Mouse (Mus musculus) neutrophil, adult 5-6 weeks (primary cell): ENCODE results near the gene Aurkc. TPM values are rescaled to one million over a fixed set of nuclear protein-coding genes. Genes with fewer than 3 reads are reported as not detected.
"Not testable (repeated sequence)": the region's sequence is repeated elsewhere in the genome, so short reads cannot be mapped to it uniquely, and the experiment has no call there.

ENCODE experiments used
- ATAC-seq: fragments of 151-379, 151-347 bp; 2 replicates; pipeline ENCODE4 v1.8.0; 2017; ENCODE audit warnings: mild to moderate bottlenecking, moderate TSS enrichment; ENCODE audit not compliant: insufficient number of reproducible peaks, poor library complexity, low FRiP score, severe bottlenecking; ENCODE audit errors: extremely low read depth
- total RNA-seq: library from RNA; stranded (forward); fragments of 200-1000 nt; gene quantifications from 2 replicates; pipeline ENCODE4 v1.2.3, GENCODE M21; 2017

Aurkc gene
- 0.58 TPM in 1 of 2 replicates, not detected in the other for total RNA-seq

DNA sequence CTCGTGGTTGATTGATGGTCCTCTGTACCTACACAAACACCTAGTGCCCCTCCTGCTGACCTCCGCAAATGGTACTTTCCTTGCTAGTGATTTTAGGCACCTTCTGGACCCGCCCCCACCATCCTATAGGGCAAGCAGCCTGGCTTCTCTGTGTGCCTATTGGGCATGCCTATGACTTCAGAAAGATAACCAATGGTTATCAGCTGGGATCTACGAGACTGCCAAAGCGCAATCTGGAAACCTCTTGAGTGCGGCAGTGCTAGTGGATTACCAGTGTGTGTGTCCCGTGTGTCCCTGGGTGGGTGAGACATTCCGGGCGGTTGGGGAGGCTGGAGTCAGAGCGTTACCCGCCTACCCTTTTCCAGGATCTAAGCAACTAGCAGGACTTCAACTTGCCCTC lies at the start of gene Aurkc:
Gene Aurkc, plus strand, starts transcription at position 50 of the 400 bp plus-strand sequence.
- not testable (repeated sequence) for ATAC-seq

DNA sequence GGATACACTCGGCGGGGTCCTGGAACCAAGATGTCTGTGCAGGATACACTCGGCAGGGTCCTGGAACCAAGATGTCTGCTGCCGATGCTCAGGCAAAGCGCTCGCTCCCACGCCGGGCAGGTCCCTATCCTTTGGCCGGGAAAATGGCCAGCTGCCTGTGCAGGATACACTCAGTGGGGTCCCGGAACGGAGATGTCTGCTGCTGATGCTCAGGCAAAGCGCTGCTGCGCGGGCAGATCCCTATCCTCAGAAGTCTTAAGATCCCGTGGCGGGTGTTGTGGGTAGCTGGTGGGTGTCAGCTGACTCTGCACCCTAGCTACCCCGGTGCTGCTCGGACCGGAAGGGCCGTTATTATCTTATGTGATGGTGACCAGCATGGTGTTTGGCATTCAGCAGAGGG lies 47.0 kb upstream of the Aurkc start:
- not testable (repeated sequence) for ATAC-seq

DNA sequence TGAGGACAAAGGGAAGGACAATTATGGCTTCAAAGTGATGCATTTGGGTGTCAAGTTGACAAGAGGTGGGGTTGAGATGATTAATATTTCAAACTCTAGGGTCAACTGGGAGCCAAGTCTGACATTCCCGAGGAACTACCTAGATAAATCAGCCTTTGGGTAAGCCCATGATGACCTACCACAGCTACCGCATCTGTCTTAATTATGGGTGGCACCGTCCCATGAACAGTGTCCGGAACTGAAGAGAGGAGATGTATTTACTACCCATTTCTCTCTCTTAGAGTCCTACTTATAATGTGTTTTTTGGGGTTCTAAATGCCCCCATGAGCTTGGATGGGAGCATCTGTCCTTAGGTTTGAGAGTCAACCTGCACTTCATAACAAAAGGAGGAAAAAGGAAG lies 38.5 kb upstream of the Aurkc start:
- no peak for ATAC-seq

DNA sequence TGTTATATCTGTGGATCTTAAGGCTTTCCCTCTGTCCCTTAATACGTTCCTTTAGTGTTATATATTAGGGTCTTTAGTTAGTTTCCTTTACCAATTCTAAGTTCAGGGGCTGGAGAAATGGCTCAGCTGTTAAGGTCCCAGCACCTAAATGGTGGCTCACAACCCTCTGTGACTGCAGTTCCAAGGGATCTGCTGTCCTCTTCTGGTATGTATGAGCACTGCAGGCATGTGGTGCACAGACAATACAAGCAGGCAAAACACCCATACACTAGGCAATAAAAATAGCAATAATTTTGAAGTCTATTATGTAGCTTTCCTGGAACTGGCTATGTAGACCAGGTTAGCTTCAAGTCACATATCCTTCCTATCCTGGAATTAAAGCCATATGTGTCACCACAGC lies 36.5 kb upstream of the Aurkc start:
- ATAC-seq: no peak

DNA sequence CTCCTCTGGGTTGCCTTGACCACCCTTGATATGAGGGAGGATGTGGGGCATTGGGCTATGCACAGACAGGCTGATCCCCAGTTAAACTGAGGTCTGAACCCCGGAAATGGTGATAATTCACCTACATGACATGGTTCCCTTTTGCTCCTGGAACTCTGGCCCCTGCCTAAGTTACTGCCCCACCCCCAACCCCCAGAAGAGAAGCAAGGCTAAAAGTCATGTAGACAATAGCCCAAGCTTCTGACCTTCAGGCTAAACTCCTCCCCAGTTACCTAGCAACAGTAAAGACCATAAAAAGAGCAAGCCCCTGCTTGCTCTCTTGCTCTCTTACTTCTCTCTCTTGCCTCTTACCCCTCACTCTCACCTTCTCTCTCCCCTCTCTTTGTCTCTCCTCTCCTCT lies 21.5 kb upstream of the Aurkc start:
- ATAC-seq: no peak

DNA sequence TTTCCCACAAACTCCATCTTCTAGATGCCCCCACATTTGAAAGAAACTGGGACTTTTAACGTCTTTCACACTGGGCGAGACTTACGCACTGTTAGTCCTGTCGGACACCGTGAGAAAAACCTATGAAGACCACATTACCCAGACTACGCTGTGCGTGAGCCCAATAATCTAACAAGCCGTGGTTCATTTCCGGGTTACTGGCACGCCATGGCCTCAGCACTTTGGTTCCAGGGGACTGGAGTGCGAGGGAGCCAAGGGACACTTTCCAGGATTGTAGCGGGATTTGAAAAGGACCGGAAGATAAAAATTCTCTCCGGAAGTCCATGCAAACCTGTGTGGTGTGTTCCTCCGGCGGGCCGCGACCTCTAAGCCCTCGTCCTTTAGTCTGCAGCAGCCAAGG lies 18.2 kb upstream of the Aurkc start:
- no peak for ATAC-seq

DNA sequence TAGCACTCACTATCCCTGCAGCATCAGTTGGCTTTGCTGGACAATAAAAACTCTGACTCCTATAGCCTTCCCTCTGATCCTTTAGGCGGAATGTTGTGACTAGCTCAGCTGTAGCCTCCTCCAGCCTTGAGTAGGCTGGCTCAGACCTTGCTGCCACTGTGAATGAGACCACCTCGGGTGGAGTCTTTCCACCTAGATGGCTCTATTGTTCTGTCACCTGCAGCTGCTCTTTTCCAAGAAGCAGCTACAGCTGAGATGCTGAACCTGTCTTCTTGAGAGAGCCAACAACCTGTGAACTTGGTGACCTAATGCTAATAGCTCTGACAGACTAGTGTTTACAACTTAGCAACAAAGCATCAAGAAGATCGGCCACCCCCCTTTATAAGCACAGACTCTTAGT lies 3.8 kb downstream of the Aurkc start:
- not testable (repeated sequence) for ATAC-seq

DNA sequence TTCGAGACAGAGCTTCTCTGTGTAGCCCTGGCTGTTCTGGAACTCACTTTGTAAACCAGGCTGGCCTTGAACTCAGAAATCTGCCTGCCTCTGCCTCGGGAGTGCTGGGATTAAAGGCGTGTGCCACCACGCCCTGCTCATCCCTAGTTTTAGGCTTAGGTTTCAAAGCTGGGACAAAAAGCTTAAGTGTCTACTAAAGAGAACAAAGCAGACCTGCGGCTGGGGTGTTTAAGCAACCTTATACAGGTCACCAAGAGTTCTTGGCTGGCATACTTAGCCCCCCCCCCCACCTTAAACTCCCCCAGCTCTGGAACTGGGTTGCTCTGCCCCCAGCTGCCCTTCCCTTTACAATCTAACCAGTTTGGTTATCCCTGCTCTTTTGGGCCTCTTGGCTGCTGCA lies 10.3 kb downstream of the Aurkc start:
- not testable (repeated sequence) for ATAC-seq

DNA sequence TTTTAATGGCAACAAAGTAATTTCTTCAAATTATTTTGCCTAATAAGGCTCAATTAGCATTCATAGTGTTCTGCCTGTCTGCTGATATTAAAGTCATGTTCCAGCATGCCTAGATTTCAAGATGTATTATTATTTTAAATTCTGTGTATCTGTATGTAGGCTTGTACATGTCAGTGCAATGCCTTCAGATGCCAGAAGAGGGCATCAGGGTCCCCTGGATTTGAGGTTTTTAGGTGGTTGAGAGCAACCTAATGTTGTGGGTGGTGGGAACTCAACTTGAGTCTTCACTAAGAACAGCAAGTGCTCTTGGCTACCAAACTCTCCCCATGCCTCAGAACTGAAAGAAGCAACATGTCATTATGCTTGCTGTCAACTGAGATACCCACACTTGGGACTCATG lies 32.3 kb downstream of the Aurkc start:
- no peak for ATAC-seq

DNA sequence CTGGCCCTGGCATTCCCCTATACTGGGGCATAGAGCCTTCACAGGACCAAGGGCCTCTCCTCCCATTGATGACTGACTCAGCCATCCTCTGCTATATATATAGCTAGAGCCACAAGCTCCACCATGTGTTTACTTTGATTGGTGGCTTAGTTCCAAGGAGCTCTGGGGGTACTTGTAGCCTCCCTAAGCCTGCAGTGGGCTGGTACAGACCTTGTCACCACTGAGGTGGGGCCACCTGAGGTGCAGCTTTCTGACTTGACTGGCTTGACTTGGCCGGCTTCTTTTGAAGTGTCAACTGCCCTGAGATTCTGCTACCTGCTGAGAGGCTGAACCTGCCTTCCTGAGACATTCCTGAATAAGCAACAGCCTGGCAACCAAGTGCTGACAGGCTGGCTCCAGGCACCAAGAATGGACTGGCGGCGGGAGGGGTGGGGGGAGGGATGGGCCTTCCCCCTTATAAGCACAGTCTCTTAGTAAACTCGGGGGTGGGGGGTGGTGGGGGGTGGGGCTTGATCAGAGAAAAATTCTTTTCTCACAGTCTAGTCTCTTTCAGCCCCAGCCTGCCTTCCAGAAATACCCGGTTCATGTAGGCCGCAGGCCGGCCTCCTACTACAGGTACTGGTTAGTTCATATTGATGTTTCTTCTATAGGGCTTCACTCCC lies 54.7 kb downstream of the Aurkc start:
- ATAC-seq: not testable (repeated sequence)

Other genes with a start within 250 kb of the Aurkc start
- 13.8 and 17.2 TPM in 2 replicates for gene Zfp954, start 126.2 kb downstream of the Aurkc start, total RNA-seq
- gene Zfp773, start 141.5 kb downstream of the Aurkc start, total RNA-seq: 3.8 and 4.4 TPM in 2 replicates
- gene Zfp418, start 176.0 kb downstream of the Aurkc start, total RNA-seq: 2.7 and 2.8 TPM in 2 replicates
- 2.7 and 2.9 TPM in 2 replicates for gene Zfp772, start 214.7 kb downstream of the Aurkc start, total RNA-seq